Mouse (Mus musculus) liver, embryonic 14.5 days (tissue): ENCODE results near the gene Nrsn2. TPM values are rescaled to one million over a fixed set of nuclear protein-coding genes. Genes with fewer than 3 reads are reported as not detected.
"Not testable (repeated sequence)": the region's sequence is repeated elsewhere in the genome, so short reads cannot be mapped to it uniquely, and the experiment has no call there.

Source experiments
- ATAC-seq: fragments of 200-750 bp; cut with Nextera tagmentation; 2 replicates; pipeline ENCODE4 v1.8.0; 2017; ENCODE audit warnings: moderate number of reproducible peaks, mild to moderate bottlenecking, moderate library complexity; ENCODE audit not compliant: insufficient read depth
- DNase-seq, 3 experiments: peaks; one replicate each; pipeline ENCODE4 v3.0.0-alpha.2; 2012 to 2013; ENCODE audit warnings: low read depth in 3 of 3, low spot score in 3 of 3
- H3K27ac ChIP-seq: fragments of 300-500 bp; sonication (generic); 2 replicates; pipeline ENCODE4 v1.5.1; 2014; ENCODE audit warnings: moderate library complexity, mild to moderate bottlenecking, control low read depth, inconsistent platforms
- H3K27me3 ChIP-seq: fragments of 300-500 bp; sonication (generic); 2 replicates; pipeline ENCODE4 v1.6.1; 2014; ENCODE audit warnings: mild to moderate bottlenecking, low read length, moderate library complexity; ENCODE audit not compliant: control insufficient read depth, insufficient read depth
- H3K36me3 ChIP-seq: fragments of 300-500 bp; sonication (generic); replicated peaks from 2 replicates; pipeline ENCODE4 v1.6.1; 2014; ENCODE audit warnings: low read depth; ENCODE audit not compliant: control insufficient read depth, insufficient read depth
- H3K4me1 ChIP-seq, 2 experiments: fragments of 200-500 bp in 1 of 2; fragments of 300-500 bp in 1 of 2; sonication (generic) in 1 of 2; replicated peaks; 2 replicates each; pipeline ENCODE4 v1.6.1; 2012 to 2014; ENCODE audit warnings: antibody characterized with exemption in 1 of 2, inconsistent platforms in 1 of 2, low read length in 1 of 2; ENCODE audit not compliant: control insufficient read depth in 2 of 2, insufficient read depth in 2 of 2
- H3K4me2 ChIP-seq: fragments of 300-500 bp; sonication (generic); 2 replicates; pipeline ENCODE4 v1.6.1; 2014; ENCODE audit warnings: low read depth, mild to moderate bottlenecking, control low read depth, moderate library complexity
- H3K4me3 ChIP-seq, 2 experiments: fragments of 200-500 bp in 1 of 2; fragments of 300-500 bp in 1 of 2; sonication (generic) in 1 of 2; 2 replicates each; pipeline ENCODE4 v1.5.1; 2012 to 2014; ENCODE audit warnings: low read depth in 2 of 2, low read length in 2 of 2, mild to moderate bottlenecking in 2 of 2, control low read depth in 1 of 2, inconsistent platforms in 1 of 2, moderate library complexity in 1 of 2; ENCODE audit not compliant: insufficient read depth in 1 of 2
- H3K9ac ChIP-seq: fragments of 300-500 bp; sonication (generic); replicated peaks from 2 replicates; pipeline ENCODE4 v1.6.1; 2014; ENCODE audit warnings: mild to moderate bottlenecking, control low read depth, moderate library complexity
- H3K9me3 ChIP-seq: fragments of 300-500 bp; sonication (generic); 2 replicates; pipeline ENCODE4 v1.6.1; 2016; ENCODE audit warnings: low read length, mixed read lengths; ENCODE audit not compliant: control insufficient read depth
- CTCF ChIP-seq: IDR thresholded peaks from 2 replicates; pipeline ENCODE4 v1.5.1; 2016; ENCODE audit warnings: antibody characterized with exemption, low read depth, control low read depth
- EP300 ChIP-seq: IDR thresholded peaks from 2 replicates; pipeline ENCODE4 v1.6.1; 2016; ENCODE audit warnings: antibody characterized with exemption, low read depth
- WGBS: fragments of 180-500 bp; shearing (Covaris S2); extraction: QIAGEN DNeasy Blood & Tissue Kit; methylation state at CpG from one replicate; pipeline ENCODE4 v1.1.7; 2014; ENCODE audit not compliant: insufficient replicate concordance; 5-methylcytosine and 5-hydroxymethylcytosine counted together
- polyA plus RNA-seq, 2 experiments: library from polyadenylated mRNA; depleted of rRNA in 1 of 2; stranded (reverse) in 1 of 2; unstranded in 1 of 2; fragments of >200 nt; fragmentation: Nextera tagmentation in 1 of 2; extraction: Ambion mirVana in 1 of 2; gene quantifications; 2 replicates each; pipeline versions ENCODE4 v1.2.1 to v1.2.3; 2012 to 2014

The Nrsn2 gene
- polyA plus RNA-seq, 2 experiments: not detected

DNA sequence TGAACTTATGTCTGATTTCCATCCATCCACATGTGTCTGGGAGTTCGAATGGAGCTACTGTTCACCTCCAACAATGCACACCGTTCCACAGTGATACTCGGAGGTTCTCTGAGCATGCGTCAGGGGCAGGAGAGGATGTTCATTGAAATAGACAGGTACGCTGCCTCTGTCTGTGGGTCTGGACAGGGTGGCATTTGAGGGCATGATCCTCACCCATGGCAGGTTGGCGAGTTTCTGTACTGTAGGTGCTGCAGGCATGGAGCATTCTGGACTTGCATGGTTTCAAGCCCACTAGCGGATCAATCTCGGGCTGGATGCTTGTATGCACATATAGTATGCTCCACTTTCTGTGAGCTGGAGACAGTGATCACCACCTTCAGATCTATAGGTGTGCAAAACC, 15.2 kb downstream of the Nrsn2 start:
- Histone ChIP-seq H3K4me2 (no peak overlapping the region), H3K9me3 (no peaks in the 10 kb centered on the region), H3K27me3 (no peaks in the 10 kb centered on the region), H3K36me3 (no peaks in the 10 kb centered on the region), H3K4me3 (no peak overlapping the region), H3K4me1 (peaks cover 0 to 7% of the 10 kb centered on the region in 2 experiments; a peak in 1 of 4 replicates), H3K27ac (no peak overlapping the region), H3K9ac (no peak overlapping the region)
- TF ChIP-seq CTCF (no peak), EP300 (no peak)
- WGBS: 74% methylated on average over 8 of the region's 8 CpGs
- DNase-seq (no peak), ATAC-seq (no peak)

DNA sequence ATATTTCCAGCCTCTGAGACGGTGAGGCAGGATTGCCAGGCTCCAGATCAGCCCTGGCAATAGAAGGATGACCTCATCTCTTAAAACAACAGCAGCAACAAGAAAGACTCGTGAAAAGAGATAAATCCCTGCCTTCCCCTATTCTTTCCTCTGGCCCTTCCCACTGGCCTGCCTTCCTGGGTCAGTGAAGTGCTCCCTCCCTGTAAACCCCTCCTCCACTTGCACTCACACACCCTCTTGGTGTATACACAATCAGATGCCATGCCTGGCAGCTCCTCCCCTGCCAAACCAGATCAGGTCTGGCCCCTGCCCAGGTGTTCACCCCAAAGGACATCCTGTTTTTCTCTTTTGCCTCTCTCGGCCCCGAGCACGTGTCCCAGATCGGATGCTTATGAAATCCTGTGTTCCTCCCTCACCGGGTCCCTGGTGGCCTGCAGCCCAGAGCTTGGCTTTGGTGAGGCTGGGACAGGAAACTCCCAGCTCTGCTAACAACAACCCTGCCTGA, 16.1 kb downstream of the Nrsn2 start:
- TF ChIP-seq CTCF: no peak
- no peak for TF ChIP-seq EP300

GRCm38 (mm10) chr2:152359616-152360015, 16.8 kb downstream of the Nrsn2 start:
- Histone ChIP-seq H3K4me3 (no peak overlapping the region), H3K27me3 (no peaks in the 10 kb centered on the region), H3K36me3 (no peaks in the 10 kb centered on the region), H3K9me3 (no peaks in the 10 kb centered on the region), H3K27ac (no peak overlapping the region), H3K9ac (no peak overlapping the region), H3K4me2 (no peak overlapping the region), H3K4me1 (peaks cover 0 to 7% of the 10 kb centered on the region in 2 experiments; a peak in 1 of 4 replicates)
- WGBS: 33% methylated on average over 5 of the region's 5 CpGs
- TF ChIP-seq CTCF (no peak), EP300 (no peak)
- no peak for DNase-seq
- ATAC-seq: no peak

More for the DNA sequence above, 16.1 kb downstream of the Nrsn2 start:
- Histone ChIP-seq H3K9me3 (no peaks in the 10 kb centered on the region), H3K27me3 (no peaks in the 10 kb centered on the region), H3K36me3 (no peaks in the 10 kb centered on the region), H3K4me2 (no peak overlapping the region), H3K9ac (no peak overlapping the region), H3K4me3 (no peak overlapping the region), H3K27ac (no peak overlapping the region), H3K4me1 (peaks cover 0 to 7% of the 10 kb centered on the region in 2 experiments; a peak in 1 of 4 replicates)
- WGBS: 17% methylated on average over 7 of the region's 7 CpGs
- DNase-seq (no peak), ATAC-seq (no peak)

- ATAC-seq, H3K27me3 ChIP-seq, H3K4me2 ChIP-seq, H3K9me3 ChIP-seq, DNase-seq, H3K27ac ChIP-seq, H3K4me3 ChIP-seq, H3K9ac ChIP-seq, H3K36me3 ChIP-seq, H3K4me1 ChIP-seq: not testable (repeated sequence)
- 74% methylated on average over 5 of the region's 5 CpGs for WGBS
- TF ChIP-seq CTCF: peak; percentile 69
These were observed 17.5 kb downstream of the Nrsn2 start for GRCm38 (mm10) chr2:152358977-152359376.

DNA sequence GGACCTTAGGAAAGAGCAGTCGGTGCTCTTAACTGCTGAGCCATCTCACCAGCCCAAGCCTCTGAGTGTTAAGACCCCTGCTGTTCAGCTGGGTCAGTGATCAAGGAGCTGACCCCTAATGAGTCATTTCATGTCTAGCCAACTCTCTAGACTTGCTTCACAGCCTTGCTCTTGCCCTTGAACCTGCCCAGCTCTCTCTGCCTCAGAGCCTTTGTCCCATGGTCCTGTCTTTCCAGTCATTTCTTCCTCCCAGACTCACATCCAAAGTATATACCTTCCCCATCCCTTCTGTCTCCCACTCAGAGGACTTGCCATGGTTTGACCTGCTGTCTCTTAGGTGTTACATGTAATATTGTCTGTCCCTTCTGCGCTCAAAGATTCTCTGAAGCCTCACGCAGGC, 19.2 kb downstream of the Nrsn2 start:
- ATAC-seq (no peak), DNase-seq (no peak)
- no peak overlapping the region for H3K4me2 ChIP-seq
- no peak overlapping the region for H3K27ac ChIP-seq
- 75% methylated on average over 3 of the region's 3 CpGs for WGBS
- peaks cover 0 to 4% of the 10 kb centered on the region in 2 experiments; a peak in 1 of 4 replicates for H3K4me1 ChIP-seq
- TF ChIP-seq CTCF (no peak), EP300 (no peak)
- no peaks in the 10 kb centered on the region for H3K9me3 ChIP-seq
- no peak overlapping the region for H3K9ac ChIP-seq
- no peaks in the 10 kb centered on the region for H3K27me3 ChIP-seq
- H3K4me3 ChIP-seq: no peak overlapping the region
- no peaks in the 10 kb centered on the region for H3K36me3 ChIP-seq
